Mouse (Mus musculus) hindbrain, postnatal 0 days (tissue): ENCODE results near the gene Suclg2. TPM values are rescaled to one million over a fixed set of nuclear protein-coding genes. Genes with fewer than 3 reads are reported as not detected.

Experiments
- ATAC-seq: fragments of 200-750 bp; cut with Nextera tagmentation; 2 replicates; pipeline ENCODE4 v1.8.0; 2017; ENCODE audit warnings: mild to moderate bottlenecking, moderate TSS enrichment, moderate library complexity
- DNase-seq: peaks from one replicate; pipeline ENCODE4 v3.0.0-alpha.2; 2015; ENCODE audit warnings: low spot score
- H3K27ac ChIP-seq: fragments of 300-500 bp; sonication (generic); 2 replicates; pipeline ENCODE4 v1.5.1; 2014; ENCODE audit warnings: mild to moderate bottlenecking
- H3K27me3 ChIP-seq: fragments of 300-500 bp; sonication (generic); 2 replicates; pipeline ENCODE4 v1.6.1; 2014; ENCODE audit warnings: low read length, mixed read lengths; ENCODE audit not compliant: insufficient read depth
- H3K36me3 ChIP-seq: fragments of 300-500 bp; sonication (generic); 2 replicates; pipeline ENCODE4 v1.6.1; 2014; ENCODE audit warnings: low read length, mixed read lengths; ENCODE audit not compliant: insufficient read depth
- H3K4me1 ChIP-seq: fragments of 300-500 bp; sonication (generic); 2 replicates; pipeline ENCODE4 v1.6.1; 2014; ENCODE audit warnings: antibody characterized with exemption, low read length, mixed read lengths; ENCODE audit not compliant: insufficient read depth
- H3K4me2 ChIP-seq: fragments of 300-500 bp; sonication (generic); 2 replicates; pipeline ENCODE4 v1.6.1; 2014; ENCODE audit warnings: low read depth, mild to moderate bottlenecking, low read length, moderate library complexity, mixed read lengths
- H3K4me3 ChIP-seq: fragments of 300-500 bp; sonication (generic); 2 replicates; pipeline ENCODE4 v1.5.1; 2014; ENCODE audit warnings: low read length
- H3K9ac ChIP-seq: fragments of 300-500 bp; sonication (generic); replicated peaks from 2 replicates; pipeline ENCODE4 v1.6.1; 2014; ENCODE audit warnings: mild to moderate bottlenecking, low read length, moderate library complexity, mixed read lengths
- H3K9me3 ChIP-seq: fragments of 300-500 bp; sonication (generic); 2 replicates; pipeline ENCODE4 v1.6.1; 2016; ENCODE audit warnings: low read length, mixed read lengths
- CTCF ChIP-seq: IDR thresholded peaks from 2 replicates; pipeline ENCODE4 v1.5.1; 2016; ENCODE audit warnings: antibody characterized with exemption, control low read depth, low read depth
- WGBS: fragments of 180-500 bp; shearing (Covaris S2); extraction: QIAGEN DNeasy Blood & Tissue Kit; methylation state at CpG from one replicate; pipeline ENCODE4 v1.1.7; 2014; 5-methylcytosine and 5-hydroxymethylcytosine counted together
- polyA plus RNA-seq: library from polyadenylated mRNA; unstranded; fragments of >200 nt; fragmentation: Nextera tagmentation; extraction: Ambion mirVana; gene quantifications from 2 replicates; pipeline ENCODE4 v1.2.1, GENCODE M21; 2015
- total RNA-seq: library from RNA; depleted of rRNA; stranded (reverse); fragments of >200 nt; gene quantifications from 2 replicates; pipeline ENCODE4 v1.2.3, GENCODE M21; 2014; rRNA removed

The Suclg2 gene
- total RNA-seq (13.7 and 13.9 TPM in 2 replicates), polyA plus RNA-seq (22.6 and 24.6 TPM in 2 replicates)

- peak; percentile 88 for DNase-seq
- Histone ChIP-seq H3K4me3 (peak within 1 kb of the TSS; percentile 85), H3K36me3 (no peaks in the 10 kb centered on the region), H3K27ac (peak within 1 kb of the TSS; percentile 80), H3K4me1 (no peaks in the 10 kb centered on the region), H3K9ac (peak within 1 kb of the TSS; percentile 76), H3K9me3 (no peaks in the 10 kb centered on the region), H3K4me2 (peak within 1 kb of the TSS; percentile 96), H3K27me3 (no peaks in the 10 kb centered on the region)
- peak; percentile 33 for TF ChIP-seq CTCF
- peak; percentile 94 for ATAC-seq
- under 1% methylated on average over 62 of the region's 74 CpGs for WGBS
Measured at GRCm38 (mm10) chr6:95718031-95718968, at the start of gene Suclg2. Gene Suclg2, minus strand, starts transcription at chr6:95718800.

DNA sequence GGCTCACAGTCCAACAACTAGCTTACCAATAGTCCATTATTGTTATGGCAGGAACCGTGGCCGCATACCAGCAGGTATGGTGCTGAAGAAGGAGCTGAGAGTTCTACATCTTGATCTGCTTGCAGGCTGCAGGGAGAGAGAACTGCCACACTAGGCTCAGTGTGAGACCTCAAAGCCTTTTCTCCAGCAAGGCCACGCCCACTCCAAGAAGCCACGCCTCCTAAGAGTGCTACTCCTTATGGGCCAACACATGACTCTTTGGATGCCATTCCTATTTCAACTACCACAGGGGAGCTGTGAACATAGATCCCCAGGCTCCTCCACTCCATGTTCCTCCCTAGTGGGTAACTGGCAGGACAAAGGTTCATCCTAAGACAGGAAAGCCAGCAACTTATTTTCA is 48.0 kb upstream of the Suclg2 start:
- no peak overlapping the region for H3K4me2 ChIP-seq
- no peaks in the 10 kb centered on the region for H3K9me3 ChIP-seq
- DNase-seq, result no peak
- 72% methylated on average over 4 of the region's 4 CpGs for WGBS
- no peak overlapping the region for H3K9ac ChIP-seq
- no peak overlapping the region for H3K27ac ChIP-seq
- no peaks in the 10 kb centered on the region for H3K36me3 ChIP-seq
- no peak overlapping the region for H3K4me3 ChIP-seq
- ATAC-seq, result no peak
- no peaks in the 10 kb centered on the region for H3K27me3 ChIP-seq
- no peaks in the 10 kb centered on the region for H3K4me1 ChIP-seq
- no peak for TF ChIP-seq CTCF

DNA sequence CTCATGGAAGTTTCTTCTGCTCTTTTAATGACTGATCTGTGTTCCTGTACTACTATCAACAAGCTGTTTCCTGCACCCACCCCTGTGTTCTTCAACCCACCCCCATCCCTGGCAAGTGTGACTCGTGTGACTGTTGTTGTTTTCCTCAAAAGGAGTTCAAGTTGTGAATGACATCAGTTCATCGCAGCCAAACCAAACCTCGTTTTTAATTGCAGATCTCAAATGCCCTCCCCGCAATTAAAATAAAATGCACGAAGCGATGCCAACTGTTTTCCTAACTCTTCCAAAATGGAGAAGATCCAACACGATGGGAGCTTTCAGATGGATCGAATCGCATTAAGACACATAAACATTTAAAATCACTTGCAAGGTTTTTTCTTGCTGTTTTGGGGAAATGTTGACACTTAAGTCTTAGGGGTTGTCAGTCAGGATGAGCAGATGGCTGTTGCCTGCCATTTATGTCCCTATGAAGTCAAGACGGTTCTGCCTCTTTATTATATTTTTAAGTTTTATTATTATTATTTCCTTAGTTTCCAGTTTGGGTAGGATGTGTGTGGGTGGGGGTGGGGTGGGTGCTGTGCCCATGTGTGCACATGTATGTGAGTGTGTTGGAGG is 41.1 kb upstream of the Suclg2 start:
- no peaks in the 10 kb centered on the region for H3K27me3 ChIP-seq
- H3K4me2 ChIP-seq, result no peak overlapping the region
- no peak overlapping the region for H3K27ac ChIP-seq
- no peak for TF ChIP-seq CTCF
- H3K9me3 ChIP-seq, result no peaks in the 10 kb centered on the region
- H3K4me3 ChIP-seq, result no peak overlapping the region
- no peaks in the 10 kb centered on the region for H3K4me1 ChIP-seq
- no peaks in the 10 kb centered on the region for H3K36me3 ChIP-seq
- H3K9ac ChIP-seq, result no peak overlapping the region
- DNase-seq, result no peak
- no peak for ATAC-seq
- 81% methylated on average over 10 of the region's 10 CpGs for WGBS

GRCm38 (mm10) chr6:95742378-95742777 is 23.8 kb upstream of the Suclg2 start:
- Histone ChIP-seq H3K27ac (no peak overlapping the region), H3K9ac (no peak overlapping the region), H3K9me3 (no peaks in the 10 kb centered on the region), H3K4me3 (no peak overlapping the region), H3K36me3 (no peaks in the 10 kb centered on the region), H3K4me1 (no peaks in the 10 kb centered on the region), H3K27me3 (no peaks in the 10 kb centered on the region), H3K4me2 (no peak overlapping the region)
- DNase-seq, result no peak
- 74% methylated on average over 4 of the region's 4 CpGs for WGBS
- no peak for ATAC-seq
- no peak for TF ChIP-seq CTCF

- no peak for TF ChIP-seq CTCF
- H3K9ac ChIP-seq, result no peak overlapping the region
- H3K4me3 ChIP-seq, result no peak overlapping the region
- H3K4me1 ChIP-seq, result no peaks in the 10 kb centered on the region
- no peak for ATAC-seq
- no peaks in the 10 kb centered on the region for H3K9me3 ChIP-seq
- WGBS, result 64% methylated on average over 11 of the region's 11 CpGs
- no peak overlapping the region for H3K4me2 ChIP-seq
- H3K36me3 ChIP-seq, result no peaks in the 10 kb centered on the region
- no peaks in the 10 kb centered on the region; the same call in 1 of the 2 replicates for H3K27me3 ChIP-seq
- DNase-seq, result no peak
- H3K27ac ChIP-seq, result no peak overlapping the region
Measured at GRCm38 (mm10) chr6:95731570-95732367, 13.2 kb upstream of the Suclg2 start.

GRCm38 (mm10) chr6:95729399-95729798 is 10.8 kb upstream of the Suclg2 start:
- WGBS, result 90% methylated on average over 5 of the region's 5 CpGs
- H3K4me2 ChIP-seq, result no peak overlapping the region
- no peaks in the 10 kb centered on the region for H3K4me1 ChIP-seq
- H3K27me3 ChIP-seq, result no peaks in the 10 kb centered on the region; the same call in 1 of the 2 replicates
- no peak for DNase-seq
- no peaks in the 10 kb centered on the region for H3K9me3 ChIP-seq
- H3K9ac ChIP-seq, result no peak overlapping the region
- H3K27ac ChIP-seq, result no peak overlapping the region
- no peak for ATAC-seq
- no peaks in the 10 kb centered on the region for H3K36me3 ChIP-seq
- H3K4me3 ChIP-seq, result no peak overlapping the region
- TF ChIP-seq CTCF, result no peak
